Mouse (Mus musculus): ENCODE data around the gene Btn2a2.

DNA sequence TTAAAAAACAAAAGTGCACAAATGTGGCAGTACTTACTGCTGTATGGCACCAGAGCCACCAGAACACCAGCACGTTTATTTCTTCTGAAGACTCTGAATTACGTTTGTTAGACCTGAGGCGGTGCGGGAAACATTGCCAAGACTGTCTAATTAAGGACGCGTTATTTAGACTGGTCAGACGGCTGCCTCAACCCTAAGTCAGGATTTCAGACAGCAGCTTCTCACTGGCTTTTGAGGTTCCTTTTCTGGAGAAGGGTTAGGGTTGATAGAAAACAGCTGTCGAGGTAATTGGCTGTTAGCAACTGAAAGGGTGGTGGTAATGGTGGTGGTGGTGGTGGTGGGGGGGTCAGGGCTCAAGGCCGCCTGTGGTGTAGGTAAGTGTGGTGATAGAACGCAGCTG lies 10.0 kb upstream of the Btn2a2 start:
- no peak for TF ChIP-seq FLI1 (IDR thresholded peaks at IDR 0.05; ENCODE audit: low read length)
- no peak for TF ChIP-seq GATA1 (IDR thresholded peaks at IDR 0.05; ENCODE audit: borderline replicate concordance, low read length)

Measured in megakaryocyte, embryonic 14.5 days (primary cell).